Mouse (Mus musculus) spleen, postnatal 10 days (tissue): Measurements from ENCODE around the gene Gm9821.

Experiments used
- DNase-seq, 2 experiments: peaks; one replicate each; pipeline ENCODE4 v3.0.0; 2021 to 2022; ENCODE audit warnings: low spot score in 2 of 2

The Gm9821 gene

GRCm38 (mm10) chr2:91971231-91972097 lies 26.0 kb downstream of the Gm9821 start:
- DNase-seq: no peak

- DNase-seq: no peak
Observed at GRCm38 (mm10) chr2:91972121-91972566, 26.6 kb downstream of the Gm9821 start.

- DNase-seq: no peak
Observed at GRCm38 (mm10) chr2:91973416-91974135, 28.1 kb downstream of the Gm9821 start.

- DNase-seq: no peak
Observed at GRCm38 (mm10) chr2:91975581-91976541, 30.4 kb downstream of the Gm9821 start, which contains the start of gene Dgkz. Gene Dgkz (minus strand): TSS chr2:91975864.

- DNase-seq: no peak
Observed at GRCm38 (mm10) chr2:91977960-91978359, 32.5 kb downstream of the Gm9821 start.

- DNase-seq: no peak
Observed at GRCm38 (mm10) chr2:91978547-91978946, 33.0 kb downstream of the Gm9821 start.

GRCm38 (mm10) chr2:91980245-91980644 lies 34.7 kb downstream of the Gm9821 start:
- no peak for DNase-seq

- DNase-seq: no peak
Observed at GRCm38 (mm10) chr2:91980830-91981229, 35.3 kb downstream of the Gm9821 start.

- peak in 1 of 2 experiments; percentile 74 for DNase-seq
Observed at GRCm38 (mm10) chr2:91984439-91984838, 38.9 kb downstream of the Gm9821 start.

- no peak for DNase-seq
Observed at GRCm38 (mm10) chr2:91984906-91985525, 39.5 kb downstream of the Gm9821 start.

- peak in 1 of 2 experiments; percentile 40 for DNase-seq
Observed at GRCm38 (mm10) chr2:91986071-91986470, 40.6 kb downstream of the Gm9821 start.

- peak; percentile 75 to 88 for DNase-seq
Observed at GRCm38 (mm10) chr2:91987542-91987941, 42.0 kb downstream of the Gm9821 start.

- peak in 1 of 2 experiments; percentile 55 for DNase-seq
Observed at GRCm38 (mm10) chr2:91989750-91990149, 44.2 kb downstream of the Gm9821 start.

GRCm38 (mm10) chr2:91993409-91993808 lies 47.9 kb downstream of the Gm9821 start:
- DNase-seq: no peak

- DNase-seq: no peak
Observed at GRCm38 (mm10) chr2:91996006-91996405, 50.5 kb downstream of the Gm9821 start.
